Comparison of ENCODE assay signal across 27 mouse cellular contexts in genomic region chr3:157841164-157841719, GRCm38 (mm10).
DNase-seq lines count a peak whose midpoint lies in the region; ATAC-seq and TF ChIP-seq lines count a peak whose summit lies in the region.
"Had no signal": no experiment of that assay in that cellular context is flagged by ENCODE, and none has a peak within 500 bp of the region (broad histone marks: within the 10 kb centered on the region; RNA-seq: fewer than 3 reads in every experiment).

No protein-coding gene starts in this region.

- H3K27ac ChIP-seq in hindbrain, embryonic 11.5 days (ENCODE audit: low read depth, low read length) = no peak overlapping the region
- H3K27ac ChIP-seq in hindbrain, embryonic 10.5 days = no peak overlapping the region
- no peak overlapping the region for H3K27ac ChIP-seq in midbrain, embryonic 15.5 days
- H3K27ac ChIP-seq in midbrain, postnatal 0 days (ENCODE audit: low read depth, low read length) = no peak overlapping the region
- H3K27ac ChIP-seq in forebrain, embryonic 14.5 days (ENCODE audit: low read depth, low read length) = no peak overlapping the region
- H3K27ac ChIP-seq in hindbrain, postnatal 0 days = no peak overlapping the region
- H3K27ac ChIP-seq: limb, embryonic 10.5 days; limb, embryonic 15.5 days; liver, embryonic 13.5 days had no signal

- H3K36me3 ChIP-seq in hindbrain, embryonic 11.5 days (ENCODE audit: control insufficient read depth, insufficient read depth, low read length) = no peaks in the 10 kb centered on the region
- H3K36me3 ChIP-seq in hindbrain, embryonic 10.5 days = no peaks in the 10 kb centered on the region
- no peaks in the 10 kb centered on the region for H3K36me3 ChIP-seq in midbrain, embryonic 15.5 days (replicated peaks)
- no peaks in the 10 kb centered on the region for H3K36me3 ChIP-seq in midbrain, postnatal 0 days (ENCODE audit: insufficient read depth, low read length)
- H3K36me3 ChIP-seq in forebrain, embryonic 14.5 days (ENCODE audit: control insufficient read depth, insufficient read depth, low read length) = no peaks in the 10 kb centered on the region
- H3K36me3 ChIP-seq in hindbrain, postnatal 0 days (ENCODE audit: insufficient read depth, low read length) = no peaks in the 10 kb centered on the region
- H3K36me3 ChIP-seq: limb, embryonic 10.5 days; limb, embryonic 15.5 days; liver, embryonic 13.5 days had no signal

- no peak for TF ChIP-seq CTCF in midbrain, postnatal 0 days (IDR thresholded peaks at IDR 0.05)
- TF ChIP-seq CTCF in hindbrain, postnatal 0 days (IDR thresholded peaks at IDR 0.05; ENCODE audit: low read depth) = no peak

- H3K9ac ChIP-seq in hindbrain, embryonic 11.5 days (ENCODE audit: low read depth, low read length) = no peak overlapping the region
- H3K9ac ChIP-seq in midbrain, embryonic 15.5 days = no peak overlapping the region
- no peak overlapping the region for H3K9ac ChIP-seq in midbrain, postnatal 0 days (replicated peaks; ENCODE audit: low read length, poor library complexity, severe bottlenecking)
- H3K9ac ChIP-seq in forebrain, embryonic 14.5 days (ENCODE audit: low read length) = no peak overlapping the region
- H3K9ac ChIP-seq in hindbrain, postnatal 0 days (replicated peaks; ENCODE audit: low read length) = no peak overlapping the region
- H3K9ac ChIP-seq: limb, embryonic 15.5 days; liver, embryonic 13.5 days had no signal

- peak; percentile 80 for ATAC-seq in hindbrain, embryonic 11.5 days (ENCODE audit: low FRiP score)
- ATAC-seq in midbrain, embryonic 15.5 days (replicated peaks) = 0 out of 2 replicates have a peak, but pooled peaks have one; percentile 20
- no peak for ATAC-seq in midbrain, postnatal 0 days (ENCODE audit: low FRiP score)
- ATAC-seq in forebrain, embryonic 14.5 days = no peak
- ATAC-seq in hindbrain, postnatal 0 days = 0 out of 2 replicates have a peak, but pooled peaks have one; percentile 27
- ATAC-seq: intestine, postnatal 0 days; lung, postnatal 0 days had no signal

- no peak for DNase-seq in hindbrain, embryonic 11.5 days (ENCODE audit: low spot score)
- no peak for DNase-seq in hindbrain, embryonic 10.5 days (ENCODE audit: low spot score)
- DNase-seq in midbrain, postnatal 0 days (ENCODE audit: low spot score) = no peak
- DNase-seq in forebrain, embryonic 14.5 days (ENCODE audit: low spot score) = peak; percentile 3
- no peak for DNase-seq in hindbrain, postnatal 0 days (ENCODE audit: low spot score)
- DNase-seq in ovary, adult 18-20 months (ENCODE audit: low spot score) = no peak
- no peak for DNase-seq in retina, postnatal 1 day
- DNase-seq: adrenal gland, postnatal 25 days; cerebellum, adult 2 months; cerebellum, postnatal 14 days; gastrocnemius, postnatal 14 days; heart, postnatal 36 days; kidney, adult 9 months; kidney, postnatal 10 days; layer of hippocampus, postnatal 36 days; liver, embryonic 13.5 days; lung, adult 18-20 months; lung, postnatal 4 days; thymus, postnatal 4 days had no signal

- 42% methylated on average over 2 of the region's 2 CpGs for WGBS in hindbrain, embryonic 11.5 days
- WGBS in hindbrain, embryonic 10.5 days = 48% methylated on average over 2 of the region's 2 CpGs
- WGBS in midbrain, embryonic 15.5 days = 28% methylated on average over 2 of the region's 2 CpGs
- WGBS in midbrain, postnatal 0 days = 47% methylated on average over 2 of the region's 2 CpGs
- WGBS in forebrain, embryonic 14.5 days = 10% methylated on average over 2 of the region's 2 CpGs
- WGBS in hindbrain, postnatal 0 days = 25% methylated on average over 2 of the region's 2 CpGs

- H3K4me3 ChIP-seq in hindbrain, embryonic 11.5 days (ENCODE audit: low read depth, low read length) = no peak overlapping the region
- H3K4me3 ChIP-seq in hindbrain, embryonic 10.5 days = no peak overlapping the region
- no peak overlapping the region for H3K4me3 ChIP-seq in midbrain, embryonic 15.5 days
- no peak overlapping the region for H3K4me3 ChIP-seq in midbrain, postnatal 0 days (ENCODE audit: low read depth, low read length)
- no peak overlapping the region for H3K4me3 ChIP-seq in forebrain, embryonic 14.5 days (ENCODE audit: low read depth, low read length)
- no peak overlapping the region for H3K4me3 ChIP-seq in hindbrain, postnatal 0 days (ENCODE audit: low read length)
- H3K4me3 ChIP-seq: erythroblast, embryonic 14.5 days; limb, embryonic 10.5 days; limb, embryonic 15.5 days; liver, embryonic 13.5 days; megakaryocyte, embryonic 14.5 days had no signal

- no peaks in the 10 kb centered on the region for H3K4me1 ChIP-seq in hindbrain, embryonic 11.5 days (replicated peaks; ENCODE audit: control insufficient read depth, insufficient read depth, low read length)
- 0 out of 2 replicates have a peak, but pooled peaks cover 8% of the 10 kb centered on the region for H3K4me1 ChIP-seq in hindbrain, embryonic 10.5 days (replicated peaks)
- no peaks in the 10 kb centered on the region for H3K4me1 ChIP-seq in midbrain, embryonic 15.5 days
- no peaks in the 10 kb centered on the region for H3K4me1 ChIP-seq in midbrain, postnatal 0 days (ENCODE audit: insufficient read depth, low read length)
- 0 out of 2 replicates have a peak, but pooled peaks cover 4% of the 10 kb centered on the region for H3K4me1 ChIP-seq in forebrain, embryonic 14.5 days (ENCODE audit: control insufficient read depth, insufficient read depth, low read length)
- no peaks in the 10 kb centered on the region for H3K4me1 ChIP-seq in hindbrain, postnatal 0 days (ENCODE audit: insufficient read depth, low read length)
- H3K4me1 ChIP-seq: limb, embryonic 10.5 days; limb, embryonic 15.5 days; liver, embryonic 13.5 days; megakaryocyte, embryonic 14.5 days had no signal

- no peaks in the 10 kb centered on the region for H3K9me3 ChIP-seq in hindbrain, embryonic 11.5 days (ENCODE audit: control insufficient read depth, low read length)
- no peaks in the 10 kb centered on the region for H3K9me3 ChIP-seq in hindbrain, embryonic 10.5 days
- H3K9me3 ChIP-seq in midbrain, embryonic 15.5 days = no peaks in the 10 kb centered on the region
- no peaks in the 10 kb centered on the region for H3K9me3 ChIP-seq in midbrain, postnatal 0 days (ENCODE audit: low read length)
- no peaks in the 10 kb centered on the region for H3K9me3 ChIP-seq in forebrain, embryonic 14.5 days (replicated peaks; ENCODE audit: control insufficient read depth, low read length)
- no peaks in the 10 kb centered on the region for H3K9me3 ChIP-seq in hindbrain, postnatal 0 days (ENCODE audit: low read length)
- H3K9me3 ChIP-seq: limb, embryonic 10.5 days; limb, embryonic 15.5 days; liver, embryonic 13.5 days; megakaryocyte, embryonic 14.5 days had no signal

- H3K27me3 ChIP-seq in hindbrain, embryonic 11.5 days (ENCODE audit: control insufficient read depth, insufficient read depth, low read length) = no peaks in the 10 kb centered on the region
- H3K27me3 ChIP-seq in hindbrain, embryonic 10.5 days (ENCODE audit: insufficient read depth, poor library complexity, severe bottlenecking) = no peaks in the 10 kb centered on the region
- no peaks in the 10 kb centered on the region for H3K27me3 ChIP-seq in midbrain, embryonic 15.5 days (replicated peaks)
- no peaks in the 10 kb centered on the region for H3K27me3 ChIP-seq in midbrain, postnatal 0 days (ENCODE audit: insufficient read depth, low read length)
- no peaks in the 10 kb centered on the region for H3K27me3 ChIP-seq in forebrain, embryonic 14.5 days (replicated peaks; ENCODE audit: control insufficient read depth, insufficient read depth, low read length)
- no peaks in the 10 kb centered on the region for H3K27me3 ChIP-seq in hindbrain, postnatal 0 days (ENCODE audit: insufficient read depth, low read length)
- H3K27me3 ChIP-seq: limb, embryonic 15.5 days; liver, embryonic 13.5 days; megakaryocyte, embryonic 14.5 days had no signal

- no peak overlapping the region for H3K4me2 ChIP-seq in hindbrain, embryonic 11.5 days (replicated peaks; ENCODE audit: low read depth, low read length)
- no peak overlapping the region for H3K4me2 ChIP-seq in midbrain, embryonic 15.5 days
- no peak overlapping the region for H3K4me2 ChIP-seq in midbrain, postnatal 0 days (ENCODE audit: low read depth, low read length, poor library complexity, severe bottlenecking)
- H3K4me2 ChIP-seq in forebrain, embryonic 14.5 days (ENCODE audit: low read length) = no peak overlapping the region
- no peak overlapping the region for H3K4me2 ChIP-seq in hindbrain, postnatal 0 days (ENCODE audit: low read depth, low read length)
- H3K4me2 ChIP-seq: heart, embryonic 11.5 days; limb, embryonic 15.5 days; liver, embryonic 13.5 days had no signal

Comparison
In these comparisons a context has a peak if more than half of its experiments do, and no peak if none do; other contexts are left out.
1. ATAC-seq: peak in hindbrain, embryonic 11.5 days (single experiment), midbrain, embryonic 15.5 days (single experiment) and hindbrain, postnatal 0 days (single experiment); none in midbrain, postnatal 0 days (single experiment) and forebrain, embryonic 14.5 days (single experiment).